Mouse (Mus musculus) brain, embryonic 14.5 days (tissue): ENCODE measurements around the gene Fam241a.

Experiments used
- CTCF ChIP-seq: fragments of 200-500 bp; IDR thresholded peaks from 2 replicates; pipeline ENCODE4 v1.5.1; 2012; ENCODE audit warnings: inconsistent platforms, mild to moderate bottlenecking, moderate library complexity, borderline replicate concordance; ENCODE audit not compliant: insufficient read depth, insufficient read length; ENCODE audit errors: extremely low read depth
- POLR2A ChIP-seq: fragments of 200-500 bp; IDR thresholded peaks from 2 replicates; pipeline ENCODE4 v1.6.1; 2012; ENCODE audit warnings: mild to moderate bottlenecking, inconsistent platforms, borderline replicate concordance; ENCODE audit not compliant: poor library complexity, insufficient read depth, insufficient read length, severe bottlenecking; ENCODE audit errors: extremely low read depth

- no peak for TF ChIP-seq CTCF
- TF ChIP-seq POLR2A, result no peak
These were observed 30.6 kb upstream of the Fam241a start for GRCm38 (mm10) chr3:127926635-127927183.
